Mouse (Mus musculus) neutrophil, adult 5-6 weeks (primary cell): ENCODE measurements around the gene Shank2. TPM values are rescaled to one million over a fixed set of nuclear protein-coding genes. Genes with fewer than 3 reads are reported as not detected.

Experiments
- ATAC-seq: fragments of 151-379, 151-347 bp; 2 replicates; pipeline ENCODE4 v1.8.0; 2017; ENCODE audit warnings: mild to moderate bottlenecking, moderate TSS enrichment; ENCODE audit not compliant: insufficient number of reproducible peaks, poor library complexity, low FRiP score, severe bottlenecking; ENCODE audit errors: extremely low read depth
- total RNA-seq: library from RNA; stranded (forward); fragments of 200-1000 nt; gene quantifications from 2 replicates; pipeline ENCODE4 v1.2.3, GENCODE M21; 2017

Shank2 gene
- total RNA-seq, 1 experiment from 2014 or later = not detected

GRCm38 (mm10) chr7:144026024-144026752, 24.5 kb downstream of the Shank2 start:
- no peak for ATAC-seq

GRCm38 (mm10) chr7:144029246-144029645, 27.5 kb downstream of the Shank2 start:
- no peak for ATAC-seq

DNA sequence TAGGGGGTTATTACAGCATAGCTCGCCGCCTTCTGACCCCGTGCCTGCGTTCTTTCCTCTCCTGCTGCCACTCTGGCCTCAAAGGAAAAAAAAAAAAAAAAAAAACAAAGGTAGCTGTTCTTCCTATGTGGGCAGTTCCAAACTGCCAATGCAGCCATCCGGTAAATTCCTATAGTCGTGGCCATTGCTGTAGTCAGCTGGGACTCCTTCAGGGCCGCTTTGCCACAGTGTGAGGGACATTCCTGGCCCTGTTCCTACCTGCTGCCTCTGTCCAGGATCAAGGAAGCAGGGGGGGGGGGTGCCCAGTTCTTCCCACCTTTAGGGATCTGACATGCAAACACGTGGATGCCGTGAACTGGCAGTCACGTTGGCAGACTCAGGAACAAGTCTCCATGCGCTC, 29.1 kb downstream of the Shank2 start:
- ATAC-seq = no peak

DNA sequence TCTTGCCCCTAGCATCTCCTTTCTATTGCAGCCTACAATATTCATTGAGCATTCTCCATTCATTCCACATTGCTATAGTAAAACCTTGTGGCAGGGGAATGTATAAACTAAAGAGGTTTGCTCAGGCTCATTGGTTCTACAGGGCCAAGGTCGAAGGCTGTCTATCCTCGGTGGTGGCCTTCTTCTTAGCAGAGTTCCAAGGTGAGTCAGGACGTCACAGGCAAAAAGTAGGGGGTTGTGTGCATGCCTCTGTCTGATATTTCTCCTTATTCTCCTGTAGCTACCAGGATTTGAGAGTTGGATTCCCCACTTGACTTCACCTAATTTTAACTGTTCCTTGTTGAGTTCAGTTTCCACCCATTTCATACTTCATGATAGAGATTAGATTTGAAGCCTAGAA, 29.9 kb downstream of the Shank2 start:
- ATAC-seq = no peak

GRCm38 (mm10) chr7:144037541-144037940, 35.8 kb downstream of the Shank2 start:
- no peak for ATAC-seq

GRCm38 (mm10) chr7:144037966-144038669, 36.4 kb downstream of the Shank2 start:
- ATAC-seq = no peak

- no peak for ATAC-seq
These were observed 37.0 kb downstream of the Shank2 start for GRCm38 (mm10) chr7:144038741-144039140.

DNA sequence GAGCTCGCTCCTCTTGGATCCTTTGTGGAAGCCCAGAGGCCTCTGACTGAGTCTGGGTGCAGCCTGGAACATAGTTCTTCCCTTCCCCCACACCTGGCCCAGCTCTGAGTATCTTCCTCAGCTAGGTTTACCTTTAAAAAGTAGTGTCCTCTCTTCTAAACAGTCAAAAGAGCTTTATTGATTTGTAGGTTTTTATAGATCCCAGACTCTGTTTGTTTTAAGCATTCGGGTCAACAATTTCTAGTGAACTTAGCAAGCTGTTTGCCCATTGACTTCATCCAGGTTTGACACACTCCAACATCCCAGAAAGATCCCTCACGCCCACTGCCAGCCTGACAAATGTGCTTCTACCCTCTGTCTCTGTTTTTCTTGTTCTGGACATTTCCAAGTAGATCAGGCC, 38.6 kb downstream of the Shank2 start:
- ATAC-seq = no peak

GRCm38 (mm10) chr7:144052076-144052475, 50.3 kb downstream of the Shank2 start:
- ATAC-seq = no peak

DNA sequence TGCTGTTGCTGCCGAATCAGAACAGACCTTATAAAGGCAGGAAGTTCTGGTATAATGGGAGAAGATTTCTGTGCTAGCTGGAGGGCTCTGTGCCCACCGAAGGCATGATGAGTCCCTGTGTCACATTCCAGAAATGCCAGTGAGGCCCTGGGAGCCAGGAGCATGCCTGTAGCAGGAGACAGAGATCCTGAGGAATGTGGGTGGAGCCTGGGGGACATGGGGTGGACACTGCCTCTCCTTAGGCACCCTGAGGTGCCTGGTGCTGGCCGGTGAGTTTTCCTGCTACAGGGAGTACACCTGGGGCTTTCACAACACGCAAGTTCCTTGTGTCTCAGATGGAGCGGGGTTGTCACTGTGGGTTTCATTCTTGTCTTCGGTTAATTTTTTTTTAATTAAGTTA, 53.5 kb downstream of the Shank2 start:
- no peak for ATAC-seq

DNA sequence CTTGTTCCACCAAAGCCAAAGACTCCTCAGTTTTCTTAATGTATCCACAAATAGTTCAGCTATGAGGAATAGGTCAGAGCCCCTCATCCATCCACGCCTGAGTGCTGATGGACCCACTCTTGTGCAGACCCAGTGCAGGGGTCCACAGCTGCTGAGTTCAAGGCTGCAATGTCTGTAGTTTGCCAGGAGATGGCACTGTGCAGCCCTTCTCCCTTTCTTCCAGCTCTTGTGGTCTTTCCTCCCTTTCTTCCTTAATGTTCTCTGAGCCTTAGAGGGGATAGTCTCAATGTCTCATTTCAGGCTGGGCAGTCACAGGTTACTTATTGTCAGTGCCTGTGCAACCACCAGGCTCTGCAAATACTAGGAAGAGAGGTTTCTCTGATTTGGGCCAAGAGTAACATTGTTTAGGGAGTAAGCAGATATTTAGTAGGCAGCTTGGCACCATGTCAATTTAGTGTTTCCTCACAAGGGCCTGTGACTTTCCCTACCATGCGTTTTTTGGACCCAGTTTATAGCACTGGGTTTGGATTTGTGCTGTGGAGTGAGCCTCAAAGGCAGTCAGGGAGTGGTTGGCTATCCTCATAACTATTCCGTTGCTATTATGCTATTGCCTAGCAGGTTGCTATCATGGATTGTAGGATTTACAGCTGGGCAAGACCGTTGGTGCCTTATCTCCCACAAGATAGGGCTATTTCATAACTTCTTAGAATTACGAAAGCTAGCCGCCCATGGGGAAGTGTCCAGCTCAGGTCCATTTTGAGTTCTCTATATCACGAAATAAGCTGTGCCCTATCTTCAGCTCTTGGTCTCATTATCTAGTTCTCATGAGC, 54.2 kb downstream of the Shank2 start:
- ATAC-seq = no peak

- no peak for ATAC-seq
These were observed 68.6 kb downstream of the Shank2 start for GRCm38 (mm10) chr7:144070162-144070949.

DNA sequence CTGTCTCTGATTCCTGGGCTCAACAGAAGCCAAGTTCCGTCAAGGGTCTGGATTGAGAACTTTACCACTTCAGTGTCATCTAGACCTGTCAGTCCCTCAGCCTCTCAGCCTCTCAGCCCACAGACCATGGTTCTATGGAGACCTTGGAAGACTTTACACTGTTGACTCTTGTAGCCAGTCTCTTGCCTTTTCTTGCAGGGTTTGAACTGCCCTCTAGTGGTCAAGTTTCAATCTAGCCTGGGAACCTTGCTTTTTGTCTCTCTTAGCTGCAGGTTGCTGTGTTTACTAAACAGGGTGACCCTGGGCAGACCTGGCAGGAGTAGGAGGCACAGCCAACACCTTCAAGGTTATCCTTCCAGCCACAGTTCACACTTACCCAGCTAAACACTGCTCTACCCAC, 70.5 kb downstream of the Shank2 start:
- no peak for ATAC-seq

GRCm38 (mm10) chr7:144072856-144073255, 71.1 kb downstream of the Shank2 start:
- no peak for ATAC-seq

GRCm38 (mm10) chr7:144074718-144075117, 73.0 kb downstream of the Shank2 start:
- peak; percentile 34; the same call in 1 of the 2 replicates for ATAC-seq

DNA sequence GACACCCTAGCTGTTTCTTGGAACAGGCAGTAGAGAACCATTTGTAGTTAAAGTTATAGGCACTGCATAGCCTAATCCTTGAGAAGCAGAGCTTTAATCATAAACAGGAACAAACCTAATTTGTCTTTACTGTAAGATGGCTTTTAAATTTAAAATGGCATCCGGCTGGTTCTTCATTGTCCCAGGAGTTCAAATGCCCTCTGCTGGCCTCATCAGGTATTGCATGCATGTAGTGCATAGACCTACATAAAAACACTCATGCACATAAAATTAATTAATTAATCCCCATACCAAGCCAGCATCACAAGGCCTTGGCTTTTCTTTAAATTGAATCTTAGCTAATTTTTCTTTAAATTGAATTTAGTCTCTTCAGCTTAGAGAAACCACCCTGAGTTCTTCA, 76.9 kb downstream of the Shank2 start:
- no peak for ATAC-seq

- no peak for ATAC-seq
These were observed 78.1 kb downstream of the Shank2 start for GRCm38 (mm10) chr7:144079861-144080260.

DNA sequence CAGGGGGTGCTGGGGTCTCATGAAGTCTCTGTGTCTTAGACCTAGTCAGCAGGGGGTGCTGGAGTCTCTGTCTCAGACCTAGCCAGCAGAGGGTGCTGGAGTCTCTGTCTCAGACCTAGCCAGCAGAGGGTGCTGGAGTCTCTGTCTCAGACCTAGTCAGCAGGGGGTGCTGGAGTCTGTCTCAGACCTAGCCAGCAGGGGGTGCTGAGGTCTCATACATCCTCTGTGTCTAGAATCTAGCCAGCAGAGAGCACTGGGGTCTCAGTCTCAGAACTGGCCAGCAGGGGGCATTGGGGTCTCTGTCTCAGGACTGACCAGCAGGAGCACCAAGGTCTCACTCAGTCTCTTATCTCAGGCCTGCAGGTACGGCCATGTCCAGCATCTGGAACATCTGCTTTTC, 79.7 kb downstream of the Shank2 start:
- ATAC-seq = no peak; the same call in 1 of the 2 replicates

DNA sequence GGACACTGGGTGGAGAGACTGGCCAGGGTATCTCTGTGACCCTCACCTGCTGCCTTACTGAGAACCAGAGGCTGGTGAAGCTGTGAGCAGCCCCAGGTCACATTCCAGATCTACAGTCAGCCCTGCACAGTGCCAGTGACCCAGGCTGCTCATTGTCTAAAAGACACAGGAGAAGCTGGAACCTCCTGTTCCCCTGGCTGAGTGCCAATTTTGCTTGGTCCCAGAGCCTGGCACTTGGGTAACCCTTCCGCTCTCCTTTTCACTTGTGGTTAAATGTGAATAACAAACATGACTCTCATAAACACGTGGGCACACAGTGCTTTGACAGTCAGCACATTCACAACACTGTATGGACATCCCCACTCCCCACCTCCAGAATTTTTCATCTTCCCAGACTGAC, 80.2 kb downstream of the Shank2 start:
- no peak for ATAC-seq
